Mouse (Mus musculus) kidney, embryonic 15.5 days (tissue): Measurements from ENCODE around the gene Ahcyl2. TPM values are rescaled to one million over a fixed set of nuclear protein-coding genes. Genes with fewer than 3 reads are reported as not detected.

ENCODE experiments used
- ATAC-seq: fragments of 200-750 bp; cut with Nextera tagmentation; replicated peaks from 2 replicates; pipeline ENCODE4 v1.8.0; 2017; ENCODE audit warnings: moderate TSS enrichment; ENCODE audit not compliant: low FRiP score
- H3K27ac ChIP-seq: fragments of 300-500 bp; sonication (generic); 2 replicates; pipeline ENCODE4 v1.5.1; 2015; ENCODE audit warnings: mild to moderate bottlenecking, inconsistent platforms
- H3K27me3 ChIP-seq: fragments of 300-500 bp; sonication (generic); 2 replicates; pipeline ENCODE4 v1.6.1; 2015; ENCODE audit warnings: inconsistent platforms
- H3K36me3 ChIP-seq: fragments of 300-500 bp; sonication (generic); 2 replicates; pipeline ENCODE4 v1.6.1; 2015; ENCODE audit warnings: inconsistent platforms
- H3K4me1 ChIP-seq: fragments of 300-500 bp; sonication (generic); 2 replicates; pipeline ENCODE4 v1.6.1; 2015; ENCODE audit warnings: inconsistent platforms
- H3K4me2 ChIP-seq: fragments of 300-500 bp; sonication (generic); 2 replicates; pipeline ENCODE4 v1.6.1; 2015; ENCODE audit warnings: moderate library complexity, mild to moderate bottlenecking, inconsistent platforms
- H3K4me3 ChIP-seq: fragments of 300-500 bp; sonication (generic); replicated peaks from 2 replicates; pipeline ENCODE4 v1.5.1; 2015; ENCODE audit warnings: mild to moderate bottlenecking, inconsistent platforms
- H3K9ac ChIP-seq: fragments of 300-500 bp; sonication (generic); 2 replicates; pipeline ENCODE4 v1.6.1; 2015; ENCODE audit warnings: mild to moderate bottlenecking, inconsistent platforms
- H3K9me3 ChIP-seq: fragments of 300-500 bp; sonication (generic); replicated peaks from 2 replicates; pipeline ENCODE4 v1.6.1; 2016; ENCODE audit warnings: inconsistent platforms
- WGBS: fragments of 180-500 bp; shearing (Covaris S2); methylation state at CpG from one replicate; pipeline ENCODE4 v1.1.7; 2015; ENCODE audit warnings: mixed read lengths; 5-methylcytosine and 5-hydroxymethylcytosine counted together
- polyA plus RNA-seq: library from polyadenylated mRNA; unstranded; fragments of >200 nt; fragmentation: Nextera tagmentation; extraction: Ambion mirVana; gene quantifications from 2 replicates; pipeline ENCODE4 v1.2.1, GENCODE M21; 2015

The Ahcyl2 gene
- polyA plus RNA-seq, 1 experiment from 2014 or later = 16.1 TPM

GRCm38 (mm10) chr6:29820926-29821325 is 53.1 kb downstream of the Ahcyl2 start:
- 88% methylated on average over 3 of the region's 3 CpGs for WGBS
- ATAC-seq = no peak
- Histone ChIP-seq H3K4me2 (no peak overlapping the region), H3K4me3 (no peak overlapping the region), H3K27ac (no peak overlapping the region), H3K9ac (no peak overlapping the region), H3K9me3 (no peaks in the 10 kb centered on the region), H3K4me1 (no peaks in the 10 kb centered on the region), H3K36me3 (no peaks in the 10 kb centered on the region), H3K27me3 (no peaks in the 10 kb centered on the region)

- H3K9ac ChIP-seq = no peak overlapping the region
- no peaks in the 10 kb centered on the region for H3K4me1 ChIP-seq
- H3K4me3 ChIP-seq = no peak overlapping the region
- H3K4me2 ChIP-seq = no peak overlapping the region
- no peaks in the 10 kb centered on the region for H3K36me3 ChIP-seq
- H3K27ac ChIP-seq = no peak overlapping the region
- no peaks in the 10 kb centered on the region for H3K27me3 ChIP-seq
- no peak for ATAC-seq
- whole genome bisulfite sequencing = 33% methylated on average over 1 of the region's 1 CpGs
- H3K9me3 ChIP-seq = no peaks in the 10 kb centered on the region
Measured at GRCm38 (mm10) chr6:29821770-29822169, 54.0 kb downstream of the Ahcyl2 start.

GRCm38 (mm10) chr6:29825302-29825701 is 57.5 kb downstream of the Ahcyl2 start:
- Histone ChIP-seq H3K4me3 (no peak overlapping the region), H3K27me3 (no peaks in the 10 kb centered on the region), H3K4me1 (no peaks in the 10 kb centered on the region; the same call in 1 of the 2 replicates), H3K4me2 (no peak overlapping the region), H3K9me3 (no peaks in the 10 kb centered on the region), H3K36me3 (no peaks in the 10 kb centered on the region), H3K27ac (no peak overlapping the region), H3K9ac (no peak overlapping the region)
- ATAC-seq = no peak
- 36% methylated on average over 2 of the region's 2 CpGs for WGBS

GRCm38 (mm10) chr6:29827291-29828242 is 59.8 kb downstream of the Ahcyl2 start:
- no peaks in the 10 kb centered on the region for H3K9me3 ChIP-seq
- no peak overlapping the region for H3K4me3 ChIP-seq
- 84% methylated on average over 5 of the region's 5 CpGs for WGBS
- no peak overlapping the region for H3K4me2 ChIP-seq
- H3K9ac ChIP-seq = no peak overlapping the region
- H3K27me3 ChIP-seq = no peaks in the 10 kb centered on the region
- H3K36me3 ChIP-seq = no peaks in the 10 kb centered on the region
- no peaks in the 10 kb centered on the region; the same call in 1 of the 2 replicates for H3K4me1 ChIP-seq
- ATAC-seq = no peak
- H3K27ac ChIP-seq = no peak overlapping the region

- Histone ChIP-seq H3K9ac (no peak overlapping the region), H3K4me2 (no peak overlapping the region), H3K9me3 (no peaks in the 10 kb centered on the region), H3K27ac (peak overlapping the region; percentile 63), H3K4me3 (no peak overlapping the region), H3K27me3 (no peaks in the 10 kb centered on the region), H3K36me3 (no peaks in the 10 kb centered on the region), H3K4me1 (no peaks in the 10 kb centered on the region; the same call in 1 of the 2 replicates)
- no peak for ATAC-seq
- WGBS = 70% methylated on average over 3 of the region's 3 CpGs
Measured at GRCm38 (mm10) chr6:29828574-29829234, 60.9 kb downstream of the Ahcyl2 start.

- H3K36me3 ChIP-seq = no peaks in the 10 kb centered on the region
- WGBS = 80% methylated on average over 4 of the region's 4 CpGs
- no peak overlapping the region for H3K9ac ChIP-seq
- H3K4me1 ChIP-seq = no peaks in the 10 kb centered on the region; the same call in 1 of the 2 replicates
- no peak overlapping the region for H3K4me3 ChIP-seq
- H3K9me3 ChIP-seq = no peaks in the 10 kb centered on the region
- H3K4me2 ChIP-seq = no peak overlapping the region
- no peak overlapping the region for H3K27ac ChIP-seq
- no peak for ATAC-seq
- H3K27me3 ChIP-seq = no peaks in the 10 kb centered on the region
Measured at GRCm38 (mm10) chr6:29832356-29832755, 64.5 kb downstream of the Ahcyl2 start.

- H3K4me1 ChIP-seq = no peaks in the 10 kb centered on the region; the same call in 1 of the 2 replicates
- no peak overlapping the region for H3K9ac ChIP-seq
- no peak overlapping the region for H3K4me3 ChIP-seq
- no peak overlapping the region for H3K27ac ChIP-seq
- no peaks in the 10 kb centered on the region for H3K27me3 ChIP-seq
- 86% methylated on average over 4 of the region's 4 CpGs for WGBS
- no peak for ATAC-seq
- H3K4me2 ChIP-seq = no peak overlapping the region
- H3K9me3 ChIP-seq = no peaks in the 10 kb centered on the region
- H3K36me3 ChIP-seq = no peaks in the 10 kb centered on the region
Measured at GRCm38 (mm10) chr6:29833117-29833516, 65.3 kb downstream of the Ahcyl2 start.

- Histone ChIP-seq H3K36me3 (no peaks in the 10 kb centered on the region), H3K27me3 (no peaks in the 10 kb centered on the region), H3K27ac (no peak overlapping the region), H3K4me2 (no peak overlapping the region), H3K4me1 (no peaks in the 10 kb centered on the region), H3K9ac (no peak overlapping the region), H3K9me3 (no peaks in the 10 kb centered on the region), H3K4me3 (no peak overlapping the region)
- 70% methylated on average over 4 of the region's 4 CpGs for WGBS
- ATAC-seq = no peak
Measured at GRCm38 (mm10) chr6:29833568-29834255, 65.9 kb downstream of the Ahcyl2 start.

GRCm38 (mm10) chr6:29835543-29836177 is 67.8 kb downstream of the Ahcyl2 start:
- Histone ChIP-seq H3K9me3 (no peaks in the 10 kb centered on the region), H3K27me3 (no peaks in the 10 kb centered on the region), H3K4me2 (no peak overlapping the region), H3K4me3 (no peak overlapping the region), H3K36me3 (no peaks in the 10 kb centered on the region), H3K4me1 (no peaks in the 10 kb centered on the region), H3K27ac (no peak overlapping the region), H3K9ac (no peak overlapping the region)
- no peak for ATAC-seq
- WGBS = 84% methylated on average over 3 of the region's 3 CpGs

- Histone ChIP-seq H3K9ac (no peak overlapping the region), H3K4me1 (no peaks in the 10 kb centered on the region), H3K27me3 (no peaks in the 10 kb centered on the region), H3K27ac (no peak overlapping the region), H3K9me3 (no peaks in the 10 kb centered on the region), H3K36me3 (no peaks in the 10 kb centered on the region), H3K4me3 (no peak overlapping the region), H3K4me2 (no peak overlapping the region)
- WGBS = 89% methylated on average over 2 of the region's 2 CpGs
- no peak for ATAC-seq
Measured at GRCm38 (mm10) chr6:29837579-29837978, 69.8 kb downstream of the Ahcyl2 start.

- Histone ChIP-seq H3K9me3 (no peaks in the 10 kb centered on the region), H3K9ac (no peak overlapping the region), H3K36me3 (no peaks in the 10 kb centered on the region), H3K27ac (no peak overlapping the region), H3K4me3 (no peak overlapping the region), H3K4me2 (no peak overlapping the region), H3K4me1 (no peaks in the 10 kb centered on the region), H3K27me3 (no peaks in the 10 kb centered on the region)
- WGBS = 92% methylated on average over 3 of the region's 3 CpGs
- ATAC-seq = no peak
Measured at GRCm38 (mm10) chr6:29838531-29838930, 70.7 kb downstream of the Ahcyl2 start.
